ENCODE assay signal across 8 mouse cellular contexts in the genomic region with DNA sequence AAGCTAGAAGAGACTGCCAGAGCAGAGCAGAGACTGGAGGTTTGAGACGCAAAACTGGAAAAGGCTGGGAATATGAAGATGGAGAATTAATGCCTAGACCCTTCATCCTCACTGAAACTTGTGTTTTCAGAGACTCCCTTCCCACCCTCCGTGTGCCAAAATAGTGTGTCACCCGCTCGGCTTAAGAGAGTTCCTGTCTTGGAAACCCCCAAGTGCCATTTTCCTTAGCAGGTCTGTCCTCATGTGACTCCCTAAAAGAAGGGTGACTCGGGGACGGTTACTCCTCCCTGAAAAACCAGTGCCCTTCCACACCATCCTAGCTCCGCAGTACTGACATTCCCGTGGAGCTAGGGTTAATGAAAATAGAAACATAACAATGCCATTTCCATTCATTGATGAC. TPM values are rescaled to one million over a fixed set of nuclear protein-coding genes. Genes with fewer than 3 reads are reported as not detected.
A peak's percentile ranks its signal among the peaks of the same experiment; 100 is the strongest.
DNase-seq lines count a peak whose midpoint lies in the region; ATAC-seq lines count a peak whose summit lies in the region.

No protein-coding gene starts in this region.

- intact Hi-C loops in gastrocnemius, postnatal 36 days (cut with DNase I): loop anchor here (1.0 kb wide), 1 partner anchor 23 kb away; a partner anchor contains a TSS

- WGBS in neural tube, embryonic 11.5 days: 0% methylated on average over 8 of the region's 8 CpGs
- 3% methylated on average over 8 of the region's 8 CpGs for WGBS in limb, embryonic 12.5 days

- DNase-seq in cerebellum, postnatal 4 days (ENCODE audit: low spot score in 2 of 2): no peak
- DNase-seq in neural tube, embryonic 11.5 days (ENCODE audit: low spot score): no peak
- no peak for DNase-seq in neural tube, embryonic 10.5 days (ENCODE audit: extremely low spot score, low spot score)
- peak; percentile 35 for DNase-seq in splenic B cell, adult 2 months (ENCODE audit: low read depth, low spot score)
- DNase-seq in right cerebral cortex, postnatal 4 days: no peak
- no peak for DNase-seq in gastrocnemius, postnatal 36 days

- H3K4me2 ChIP-seq in neural tube, embryonic 11.5 days (ENCODE audit: low read depth): peak overlapping the region; percentile 58
- peak overlapping the region; percentile 62 for H3K4me2 ChIP-seq in limb, embryonic 12.5 days

- H3K36me3 ChIP-seq in neural tube, embryonic 11.5 days (ENCODE audit: control insufficient read depth, insufficient read depth, low read length): no peaks in the 10 kb centered on the region
- peaks cover 3% of the 10 kb centered on the region; the same call in 1 of the 2 replicates for H3K36me3 ChIP-seq in limb, embryonic 12.5 days
- no peaks in the 10 kb centered on the region for H3K36me3 ChIP-seq in splenic B cell, adult 2 months (ENCODE audit: control insufficient read depth, insufficient read depth, low read length, poor library complexity, severe bottlenecking)

- no peaks in the 10 kb centered on the region for H3K9me3 ChIP-seq in neural tube, embryonic 11.5 days (ENCODE audit: control insufficient read depth, low read length)
- H3K9me3 ChIP-seq in limb, embryonic 12.5 days: no peaks in the 10 kb centered on the region

- no peaks in the 10 kb centered on the region for H3K27me3 ChIP-seq in neural tube, embryonic 11.5 days (ENCODE audit: control insufficient read depth, insufficient read depth, low read length)
- peaks cover 14% of the 10 kb centered on the region for H3K27me3 ChIP-seq in limb, embryonic 12.5 days
- no peaks in the 10 kb centered on the region for H3K27me3 ChIP-seq in splenic B cell, adult 2 months (ENCODE audit: control insufficient read depth, insufficient read depth, low read length, poor library complexity, severe bottlenecking)

- H3K27ac ChIP-seq in neural tube, embryonic 11.5 days (ENCODE audit: low read depth, low read length): no peak overlapping the region; the same call in 1 of the 2 replicates
- peak overlapping the region; percentile 97 for H3K27ac ChIP-seq in limb, embryonic 12.5 days

- ATAC-seq in cerebellum, adult (ENCODE audit: insufficient number of reproducible peaks, low FRiP score, low TSS enrichment): peak; percentile 12; the same call in 1 of the 2 replicates
- ATAC-seq in neural tube, embryonic 11.5 days (ENCODE audit: insufficient read depth, low FRiP score, low TSS enrichment): no peak
- ATAC-seq in limb, embryonic 12.5 days (ENCODE audit: insufficient number of reproducible peaks, insufficient read depth, low FRiP score, low TSS enrichment, low read depth): no peak

- H3K9ac ChIP-seq in neural tube, embryonic 11.5 days (ENCODE audit: low read length): peak overlapping the region; percentile 97; the same call in 1 of the 2 replicates
- peak overlapping the region; percentile 91; the same call in 1 of the 2 replicates for H3K9ac ChIP-seq in limb, embryonic 12.5 days (replicated peaks)

- peak overlapping the region; percentile 89 for H3K4me3 ChIP-seq in neural tube, embryonic 11.5 days (ENCODE audit: low read depth, low read length)
- H3K4me3 ChIP-seq in limb, embryonic 12.5 days (replicated peaks): peak overlapping the region; percentile 91

- H3K4me1 ChIP-seq in neural tube, embryonic 11.5 days (ENCODE audit: control insufficient read depth, insufficient read depth, low read length): peaks cover 20% of the 10 kb centered on the region
- peaks cover 30% of the 10 kb centered on the region for H3K4me1 ChIP-seq in limb, embryonic 12.5 days (replicated peaks)

RNA-seq across cellular contexts. Expression of a gene that starts 0.2 kb away (rescaled TPM):
- polyA plus RNA-seq in neural tube, embryonic 11.5 days (2014; fragmentation: Nextera tagmentation; extraction: Ambion mirVana): 116 and 119 TPM in 2 replicates
- polyA plus RNA-seq in limb, embryonic 12.5 days (2016; fragmentation: Nextera tagmentation; extraction: Ambion mirVana): 119 and 133 TPM in 2 replicates
- total RNA-seq in gastrocnemius, postnatal 36 days (2021): 10 to 100 TPM; 17.6 to 18.9 TPM

RNA-seq across cellular contexts. Expression of a gene that starts 22.8 kb away (rescaled TPM):
- 81.9 and 93.0 TPM in 2 replicates for polyA plus RNA-seq in neural tube, embryonic 11.5 days (2014; fragmentation: Nextera tagmentation; extraction: Ambion mirVana)
- polyA plus RNA-seq in limb, embryonic 12.5 days (2016; fragmentation: Nextera tagmentation; extraction: Ambion mirVana): 63.5 and 64.4 TPM in 2 replicates
- total RNA-seq in gastrocnemius, postnatal 36 days (2021): 10 to 100 TPM; 28.7 to 34.9 TPM
